Mouse (Mus musculus) heart, embryonic 16.5 days (tissue): Measurements from ENCODE around the gene Susd3. TPM values are rescaled to one million over a fixed set of nuclear protein-coding genes. Genes with fewer than 3 reads are reported as not detected.
A peak's percentile ranks its signal among the peaks of the same experiment; 100 is the strongest.

ENCODE experiments used
- ATAC-seq: fragments of 200-750 bp; cut with Nextera tagmentation; replicated peaks from 2 replicates; pipeline ENCODE4 v1.8.0; 2017; ENCODE audit warnings: moderate number of reproducible peaks; ENCODE audit not compliant: insufficient read depth, low FRiP score; ENCODE audit errors: extremely low read depth
- H3K27ac ChIP-seq: fragments of 300-500 bp; sonication (generic); 2 replicates; pipeline ENCODE4 v1.5.1; 2014; ENCODE audit warnings: mild to moderate bottlenecking, low read length, control low read depth, moderate library complexity
- H3K27me3 ChIP-seq: fragments of 300-500 bp; sonication (generic); 2 replicates; pipeline ENCODE4 v1.6.1; 2014; ENCODE audit warnings: low read length, mixed read lengths; ENCODE audit not compliant: control insufficient read depth, insufficient read depth
- H3K36me3 ChIP-seq: fragments of 300-500 bp; sonication (generic); 2 replicates; pipeline ENCODE4 v1.6.1; 2014; ENCODE audit not compliant: control insufficient read depth, insufficient read depth
- H3K4me1 ChIP-seq: fragments of 300-500 bp; sonication (generic); 2 replicates; pipeline ENCODE4 v1.6.1; 2014; ENCODE audit warnings: low read length, mixed read lengths; ENCODE audit not compliant: control insufficient read depth, insufficient read depth
- H3K4me2 ChIP-seq: fragments of 300-500 bp; sonication (generic); 2 replicates; pipeline ENCODE4 v1.6.1; 2014; ENCODE audit warnings: low read depth, mild to moderate bottlenecking, control low read depth, low read length
- H3K4me3 ChIP-seq: fragments of 300-500 bp; sonication (generic); 2 replicates; pipeline ENCODE4 v1.5.1; 2014; ENCODE audit warnings: mild to moderate bottlenecking, control low read depth, low read length
- H3K9ac ChIP-seq: fragments of 300-500 bp; sonication (generic); 2 replicates; pipeline ENCODE4 v1.6.1; 2014; ENCODE audit warnings: low read length, control low read depth
- H3K9me3 ChIP-seq: fragments of 300-500 bp; sonication (generic); replicated peaks from 2 replicates; pipeline ENCODE4 v1.6.1; 2016; ENCODE audit warnings: low read length; ENCODE audit not compliant: control insufficient read depth
- WGBS: fragments of 180-500 bp; shearing (Covaris S2); extraction: QIAGEN DNeasy Blood & Tissue Kit; methylation state at CpG from one replicate; pipeline ENCODE4 v1.1.7; 2014; 5-methylcytosine and 5-hydroxymethylcytosine counted together
- polyA plus RNA-seq: library from polyadenylated mRNA; unstranded; fragments of >200 nt; fragmentation: Nextera tagmentation; extraction: Ambion mirVana; gene quantifications from 2 replicates; pipeline ENCODE4 v1.2.1, GENCODE M21; 2015

Gene Susd3
- polyA plus RNA-seq, 1 experiment from 2014 or later = 1.8 TPM

- WGBS = 46% methylated on average over 12 of the region's 12 CpGs
- peak overlapping the region; percentile 6; the same call in 1 of the 2 replicates for H3K9ac ChIP-seq
- H3K36me3 ChIP-seq = peaks cover 5% of the 10 kb centered on the region; the same call in 1 of the 2 replicates
- no peak overlapping the region for H3K4me2 ChIP-seq
- no peaks in the 10 kb centered on the region for H3K27me3 ChIP-seq
- H3K4me3 ChIP-seq = no peak overlapping the region
- peaks cover 51% of the 10 kb centered on the region for H3K4me1 ChIP-seq
- no peaks in the 10 kb centered on the region for H3K9me3 ChIP-seq
- no peak overlapping the region for H3K27ac ChIP-seq
- ATAC-seq = no peak
Measured at GRCm38 (mm10) chr13:49189970-49190870, 58.3 kb downstream of the Susd3 start.

- Histone ChIP-seq H3K9ac (no peak overlapping the region), H3K9me3 (no peaks in the 10 kb centered on the region; the same call in 1 of the 2 replicates), H3K4me1 (peaks cover 51% of the 10 kb centered on the region), H3K27ac (no peak overlapping the region), H3K4me3 (no peak overlapping the region), H3K27me3 (no peaks in the 10 kb centered on the region), H3K36me3 (no peaks in the 10 kb centered on the region), H3K4me2 (peak overlapping the region; percentile 94; the same call in 1 of the 2 replicates)
- WGBS = 52% methylated on average over 2 of the region's 2 CpGs
- ATAC-seq = no peak
Measured at GRCm38 (mm10) chr13:49188966-49189360, 59.5 kb downstream of the Susd3 start.

GRCm38 (mm10) chr13:49188219-49188965 is 60.1 kb downstream of the Susd3 start:
- Histone ChIP-seq H3K4me1 (peaks cover 52% of the 10 kb centered on the region), H3K9ac (peak overlapping the region; percentile 89), H3K27me3 (no peaks in the 10 kb centered on the region), H3K4me2 (peak overlapping the region; percentile 94), H3K36me3 (no peaks in the 10 kb centered on the region), H3K27ac (peak overlapping the region; percentile 91), H3K4me3 (peak overlapping the region; percentile 89), H3K9me3 (no peaks in the 10 kb centered on the region; the same call in 1 of the 2 replicates)
- 29% methylated on average over 15 of the region's 15 CpGs for WGBS
- peak; percentile 3 for ATAC-seq

GRCm38 (mm10) chr13:49187288-49188218 is 61.0 kb downstream of the Susd3 start, which contains the start of gene Ninj1:
TSS of gene Ninj1 (plus strand) at chr13:49187485.
- H3K27me3 ChIP-seq = no peaks in the 10 kb centered on the region
- H3K36me3 ChIP-seq = no peaks in the 10 kb centered on the region
- peak within 1 kb of the TSS; percentile 89 for H3K4me3 ChIP-seq
- peak within 1 kb of the TSS; percentile 89 for H3K9ac ChIP-seq
- H3K27ac ChIP-seq = peak within 1 kb of the TSS; percentile 91
- H3K9me3 ChIP-seq = no peaks in the 10 kb centered on the region; the same call in 1 of the 2 replicates
- whole genome bisulfite sequencing = under 1% methylated on average over 76 of the region's 87 CpGs
- peak within 1 kb of the TSS; percentile 94 for H3K4me2 ChIP-seq
- peaks cover 56% of the 10 kb centered on the region for H3K4me1 ChIP-seq
- ATAC-seq = peak; percentile 93

- WGBS = 15% methylated on average over 11 of the region's 11 CpGs
- Histone ChIP-seq H3K9ac (peak overlapping the region; percentile 78), H3K4me1 (peaks cover 50% of the 10 kb centered on the region), H3K36me3 (no peaks in the 10 kb centered on the region), H3K4me2 (peak overlapping the region; percentile 94), H3K4me3 (peak overlapping the region; percentile 89), H3K27me3 (no peaks in the 10 kb centered on the region), H3K27ac (peak overlapping the region; percentile 87), H3K9me3 (no peaks in the 10 kb centered on the region; the same call in 1 of the 2 replicates)
- ATAC-seq = 0 out of 2 replicates have a peak, but pooled peaks have one; percentile 0
Measured at GRCm38 (mm10) chr13:49186798-49187287, 61.7 kb downstream of the Susd3 start.

- H3K9ac ChIP-seq = no peak overlapping the region
- no peak overlapping the region for H3K4me3 ChIP-seq
- no peaks in the 10 kb centered on the region for H3K36me3 ChIP-seq
- H3K27ac ChIP-seq = no peak overlapping the region
- peaks cover 32% of the 10 kb centered on the region for H3K4me1 ChIP-seq
- no peak overlapping the region for H3K4me2 ChIP-seq
- WGBS = 33% methylated on average over 5 of the region's 5 CpGs
- no peaks in the 10 kb centered on the region for H3K27me3 ChIP-seq
- no peak for ATAC-seq
- no peaks in the 10 kb centered on the region; the same call in 1 of the 2 replicates for H3K9me3 ChIP-seq
Measured at GRCm38 (mm10) chr13:49183646-49184045, 64.9 kb downstream of the Susd3 start.

- Histone ChIP-seq H3K9me3 (no peaks in the 10 kb centered on the region; the same call in 1 of the 2 replicates), H3K9ac (no peak overlapping the region), H3K4me1 (peaks cover 32% of the 10 kb centered on the region), H3K36me3 (no peaks in the 10 kb centered on the region), H3K4me3 (no peak overlapping the region), H3K27ac (no peak overlapping the region), H3K27me3 (no peaks in the 10 kb centered on the region), H3K4me2 (no peak overlapping the region)
- WGBS = 39% methylated on average over 5 of the region's 5 CpGs
- ATAC-seq = no peak
Measured at GRCm38 (mm10) chr13:49183161-49183560, 65.3 kb downstream of the Susd3 start.

- no peak overlapping the region for H3K4me3 ChIP-seq
- H3K9ac ChIP-seq = no peak overlapping the region
- H3K4me2 ChIP-seq = no peak overlapping the region
- H3K27ac ChIP-seq = no peak overlapping the region
- peaks cover 26% of the 10 kb centered on the region for H3K4me1 ChIP-seq
- ATAC-seq = no peak
- no peaks in the 10 kb centered on the region for H3K36me3 ChIP-seq
- H3K27me3 ChIP-seq = no peaks in the 10 kb centered on the region
- 80% methylated on average over 3 of the region's 3 CpGs for WGBS
- H3K9me3 ChIP-seq = no peaks in the 10 kb centered on the region; the same call in 1 of the 2 replicates
Measured at GRCm38 (mm10) chr13:49181411-49181984, 67.0 kb downstream of the Susd3 start.
